Mouse (Mus musculus): ENCODE measurements around the gene Rdm1.
A peak's percentile ranks its signal among the peaks of the same experiment; 100 is the strongest.
"Not testable (repeated sequence)": the region's sequence is repeated elsewhere in the genome, so short reads cannot be mapped to it uniquely, and the experiment has no call there.

Rdm1 gene

DNA sequence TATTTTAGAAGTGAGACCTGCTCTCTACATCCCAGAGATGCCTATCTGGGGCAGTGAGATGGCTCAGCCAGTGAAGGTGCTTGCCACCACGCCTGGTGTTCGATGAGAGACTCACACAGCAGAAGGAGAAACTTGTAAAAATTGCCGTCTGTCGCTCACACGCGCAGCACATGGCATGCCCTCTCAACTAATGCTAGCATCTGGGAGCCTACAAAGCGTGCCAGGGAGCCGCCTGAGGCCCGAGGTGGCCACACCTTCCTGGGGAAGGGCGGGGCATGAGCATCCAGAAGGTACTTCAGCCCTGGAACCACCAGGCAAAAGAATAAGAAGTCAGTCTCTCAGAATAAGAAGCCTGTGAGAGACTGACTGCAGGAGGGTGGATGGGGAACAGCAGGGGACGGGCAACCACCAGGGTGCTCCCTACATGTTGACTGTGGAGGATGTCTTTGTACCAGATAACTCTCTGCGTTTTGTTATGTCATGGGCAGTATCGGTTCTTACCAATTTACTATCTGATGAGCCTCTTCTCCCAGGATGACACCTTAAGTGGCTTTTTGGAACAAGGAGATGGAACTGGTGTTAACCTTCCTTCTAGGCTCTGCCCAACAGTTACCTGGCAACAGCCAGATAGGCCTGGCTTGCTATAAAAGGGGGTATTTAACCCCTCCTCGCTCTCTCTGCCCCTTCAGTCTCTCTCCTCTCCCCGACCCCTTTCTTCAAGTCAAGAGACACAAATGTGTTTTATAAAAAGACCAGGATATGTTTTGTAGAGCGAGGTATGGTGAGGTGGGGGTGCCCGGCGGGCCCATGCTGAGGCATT, 9.8 kb upstream of the Rdm1 start:
- DNase-seq (ENCODE audit: low spot score in 2 of 2) = no peak

DNA sequence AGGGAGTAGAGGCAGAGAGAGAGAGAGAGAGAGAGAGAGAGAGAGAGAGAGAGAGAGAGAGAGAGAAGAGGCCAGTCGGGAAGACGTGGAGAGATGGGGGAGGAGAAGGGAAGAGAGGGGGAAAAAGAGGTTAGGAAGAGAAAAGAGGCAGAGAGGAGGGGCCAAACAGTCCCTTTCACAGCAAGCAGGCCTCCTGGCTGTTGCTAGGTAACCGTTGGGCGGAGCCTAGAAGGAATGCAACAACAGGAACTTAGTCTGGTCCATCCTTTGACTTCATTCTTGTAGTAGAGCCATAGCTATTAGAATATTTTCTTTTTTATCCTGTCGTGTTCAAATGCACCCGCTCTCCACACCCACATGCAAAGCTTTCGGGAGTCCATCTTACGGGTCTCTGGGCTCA, 9.1 kb upstream of the Rdm1 start:
- peak; percentile 11 to 37 for DNase-seq (ENCODE audit: low spot score in 2 of 2)

DNA sequence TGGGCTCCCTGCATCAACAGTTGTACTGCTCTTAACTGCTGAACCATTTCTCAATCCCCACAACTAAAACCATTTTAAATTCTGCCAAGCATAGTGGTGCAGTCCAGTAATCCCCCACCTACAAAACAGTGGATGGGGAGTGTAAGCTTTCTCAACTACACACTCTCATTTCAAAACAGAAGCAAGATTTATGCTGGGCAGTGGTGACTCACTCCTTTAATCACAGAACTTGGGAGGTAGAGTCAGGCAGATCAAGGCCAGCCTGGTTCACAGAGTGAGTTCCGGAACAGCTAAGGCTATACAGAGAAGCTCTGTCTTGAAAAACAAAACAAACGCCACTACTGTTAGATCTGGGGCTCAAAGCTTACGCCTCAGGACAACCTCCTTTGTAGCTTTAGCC, 8.4 kb upstream of the Rdm1 start:
- no peak for DNase-seq (ENCODE audit: low spot score in 2 of 2)

DNA sequence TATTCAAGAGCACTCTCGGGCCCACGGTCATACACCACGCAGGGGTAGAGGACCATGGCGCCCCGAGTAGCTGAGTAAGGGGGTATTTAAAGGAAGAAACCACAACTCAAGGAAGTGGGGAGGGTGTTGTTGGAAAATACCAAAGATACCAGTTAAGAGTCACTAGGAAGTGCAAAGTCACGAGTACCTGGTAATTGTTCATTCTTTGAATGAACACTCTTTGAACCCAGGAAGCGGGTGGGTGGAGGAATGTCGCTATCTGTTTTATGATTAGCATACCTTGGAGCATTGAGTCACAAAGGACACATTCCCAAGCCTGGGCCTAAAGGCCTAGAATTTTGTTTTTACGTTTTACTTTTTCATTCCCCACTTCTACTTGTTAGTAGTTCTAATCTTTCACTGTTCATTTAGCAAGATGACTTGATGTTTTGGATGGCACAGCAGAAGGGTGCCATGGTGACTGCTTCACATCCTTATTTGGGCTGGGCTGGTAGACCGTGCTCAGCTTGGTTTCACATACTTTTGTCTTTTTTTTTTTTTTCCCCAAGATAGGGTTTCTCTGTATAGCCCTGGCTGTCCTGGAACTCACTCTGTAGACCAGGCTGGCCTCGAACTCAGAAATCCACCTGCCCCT, 6.9 kb upstream of the Rdm1 start:
- not testable (repeated sequence) for DNase-seq (ENCODE audit: low spot score in 2 of 2)

DNA sequence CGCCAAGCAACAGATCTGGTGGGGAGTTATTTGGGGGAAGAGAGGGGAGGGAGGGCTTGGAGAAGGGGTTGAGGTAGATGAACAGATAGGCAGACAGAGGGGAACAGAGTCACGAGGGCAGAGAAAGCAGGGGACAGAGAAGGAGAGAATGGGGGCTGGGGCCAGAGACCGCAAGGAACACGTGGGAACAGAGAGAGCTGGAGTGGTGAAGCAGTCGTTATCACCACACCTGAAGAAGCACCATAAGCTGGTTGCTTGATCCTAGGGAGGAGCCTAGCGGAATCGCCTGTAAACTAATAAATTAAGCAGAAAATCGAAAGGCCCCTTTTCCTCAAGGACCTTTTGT, 373 bp upstream of the Rdm1 start:
- no peak for DNase-seq (ENCODE audit: low spot score in 2 of 2)

DNA sequence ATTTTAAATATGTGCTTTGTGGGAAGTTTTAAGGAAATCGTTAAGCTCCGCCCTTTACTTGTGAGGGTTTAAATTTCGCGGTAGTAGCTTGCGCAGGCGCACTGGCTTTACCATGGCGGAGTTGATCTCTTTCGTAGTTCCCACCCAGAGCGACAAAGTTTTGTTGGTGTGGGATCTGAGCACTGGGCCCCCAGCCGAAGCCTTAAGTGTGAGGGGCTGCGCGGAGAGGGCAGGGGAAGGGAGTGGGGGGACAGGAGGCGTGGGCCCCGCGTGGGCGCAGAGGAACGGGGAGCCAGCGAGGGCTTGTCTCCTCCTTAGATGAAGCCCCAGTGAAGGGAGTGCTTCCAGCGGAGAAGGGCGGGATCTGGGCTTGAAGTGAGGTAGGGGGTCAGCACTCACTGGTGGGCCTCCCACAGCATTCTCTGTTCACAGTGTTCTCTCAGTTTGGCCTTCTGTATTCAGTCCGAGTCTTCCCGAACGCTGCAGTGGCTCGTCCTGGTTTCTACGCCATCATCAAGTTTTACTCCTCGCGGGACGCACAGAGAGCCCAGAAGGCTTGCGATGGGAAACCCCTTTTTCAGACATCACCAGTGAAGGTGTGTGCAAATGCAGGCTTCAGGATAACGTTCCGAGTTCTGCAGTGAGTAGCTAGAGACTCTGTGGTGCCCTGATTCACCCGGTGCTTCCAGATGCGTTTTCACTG, 1.0 kb downstream of the Rdm1 start:
- peak; percentile 74 to 88 for DNase-seq (ENCODE audit: low spot score in 2 of 2)

DNA sequence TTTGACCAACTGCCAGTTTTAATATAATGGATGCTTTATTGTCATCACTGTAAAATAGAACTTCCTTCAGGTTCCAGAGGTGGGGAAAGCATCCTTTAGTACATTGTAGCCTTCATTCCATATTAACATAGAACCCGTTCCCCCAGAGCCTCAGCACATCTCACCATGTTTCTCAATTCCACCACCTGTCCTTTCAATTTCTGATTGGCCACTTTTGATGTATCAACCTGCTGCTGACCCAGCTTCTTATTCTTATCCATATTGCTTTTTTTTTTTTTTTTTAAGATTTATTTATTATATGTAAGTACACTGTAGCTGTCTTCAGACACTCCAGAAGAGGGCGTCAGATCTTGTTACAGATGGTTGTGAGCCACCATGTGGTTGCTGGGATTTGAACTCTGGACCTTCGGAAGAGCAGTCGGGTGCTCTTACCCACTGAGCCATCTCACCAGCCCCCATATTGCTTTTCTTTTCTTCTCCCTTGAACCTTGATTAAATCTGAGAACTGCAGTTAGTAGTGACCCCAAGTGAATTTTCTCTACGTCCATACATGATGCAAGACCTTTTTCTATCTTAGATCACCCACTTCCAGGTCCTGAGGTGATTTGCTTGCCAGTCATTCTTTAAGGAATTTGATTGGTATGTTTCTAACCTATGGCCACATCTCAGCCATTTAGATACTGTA, 1.9 kb downstream of the Rdm1 start:
- not testable (repeated sequence) for DNase-seq (ENCODE audit: low spot score in 2 of 2)

DNA sequence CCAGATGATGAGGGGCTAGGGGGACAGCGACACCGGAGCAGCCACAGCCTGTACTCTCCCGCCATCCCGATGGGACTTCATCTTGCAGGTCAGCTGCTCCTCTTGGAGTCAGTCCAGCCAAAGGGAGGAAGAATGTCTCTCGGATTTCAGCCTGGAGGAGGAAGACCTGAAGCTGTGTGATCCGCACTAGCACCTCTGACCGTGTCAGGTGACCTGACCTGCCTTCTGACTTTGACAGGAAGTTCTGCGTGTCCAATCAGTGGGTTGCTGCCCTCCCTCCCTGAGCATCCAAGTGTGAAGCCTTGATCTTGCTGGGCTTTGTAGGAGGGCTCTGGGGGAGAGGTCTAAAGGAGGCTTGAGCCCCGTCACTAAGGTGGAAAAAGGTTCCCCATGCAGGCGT, 8.7 kb downstream of the Rdm1 start:
- DNase-seq (ENCODE audit: low spot score in 2 of 2) = no peak

DNA sequence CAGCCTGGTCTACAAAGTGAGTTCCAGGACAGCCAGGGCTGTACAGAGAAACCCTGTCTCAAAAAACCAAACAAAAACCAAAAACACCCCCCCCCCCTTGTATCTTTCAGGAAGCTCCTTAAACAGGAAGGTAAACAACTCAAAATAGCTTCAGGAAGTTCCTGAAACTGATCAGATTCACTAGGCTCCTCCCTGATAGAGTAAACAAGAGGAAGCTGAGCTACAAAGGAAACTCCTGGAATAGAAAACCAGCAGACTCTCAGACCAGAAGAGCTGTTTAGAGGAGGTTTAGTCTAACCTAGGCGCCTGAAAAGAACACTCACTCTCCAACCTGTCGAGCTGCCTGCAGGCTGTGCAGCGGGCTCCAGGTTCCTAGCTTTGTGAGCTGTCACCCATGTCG, 12.8 kb downstream of the Rdm1 start:
- no peak for DNase-seq (ENCODE audit: low spot score in 2 of 2)

DNA sequence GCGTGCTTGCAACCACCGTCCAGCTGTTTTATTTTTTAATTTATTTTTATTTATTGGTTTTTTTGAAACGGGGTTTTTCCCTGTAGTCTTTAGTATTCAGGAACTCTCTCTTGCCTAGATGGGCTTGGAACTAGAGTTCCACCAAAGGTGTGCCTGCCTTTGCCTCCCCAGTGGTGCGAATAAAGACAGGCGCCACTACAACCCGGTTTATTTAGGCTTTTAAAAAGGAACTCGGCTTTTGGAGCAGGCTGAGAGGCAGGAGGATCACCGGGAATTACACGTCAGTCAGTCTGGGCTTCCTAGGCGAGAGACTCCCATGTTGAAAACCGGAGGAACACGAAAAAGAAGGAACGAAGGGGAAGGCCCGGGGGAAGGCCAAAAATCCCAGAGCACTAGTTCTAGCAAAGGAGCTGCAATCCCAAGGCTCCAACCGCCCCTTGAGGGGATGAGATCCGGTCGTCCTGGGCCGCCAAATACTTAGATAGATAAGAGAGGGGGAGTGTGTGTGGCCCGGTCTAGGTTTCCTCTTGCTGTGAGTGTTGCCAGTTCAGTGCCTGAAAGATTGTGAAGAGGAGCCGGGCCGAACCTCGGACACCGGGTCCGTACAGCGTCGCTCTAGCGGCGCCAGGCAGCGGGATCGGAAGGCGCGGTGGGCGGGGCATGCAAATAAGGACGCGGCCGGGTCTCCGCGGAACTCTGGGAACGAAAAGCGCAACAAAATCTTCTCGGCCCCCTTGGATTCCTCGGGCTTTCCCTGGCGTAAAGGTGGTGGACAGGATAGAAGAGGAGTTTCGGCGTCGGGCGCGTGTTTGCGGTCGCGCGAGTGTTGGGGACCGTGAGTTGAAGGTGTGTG, 14.1 kb downstream of the Rdm1 start:
- DNase-seq (ENCODE audit: low spot score in 2 of 2) = peak; percentile 61 to 68

DNA sequence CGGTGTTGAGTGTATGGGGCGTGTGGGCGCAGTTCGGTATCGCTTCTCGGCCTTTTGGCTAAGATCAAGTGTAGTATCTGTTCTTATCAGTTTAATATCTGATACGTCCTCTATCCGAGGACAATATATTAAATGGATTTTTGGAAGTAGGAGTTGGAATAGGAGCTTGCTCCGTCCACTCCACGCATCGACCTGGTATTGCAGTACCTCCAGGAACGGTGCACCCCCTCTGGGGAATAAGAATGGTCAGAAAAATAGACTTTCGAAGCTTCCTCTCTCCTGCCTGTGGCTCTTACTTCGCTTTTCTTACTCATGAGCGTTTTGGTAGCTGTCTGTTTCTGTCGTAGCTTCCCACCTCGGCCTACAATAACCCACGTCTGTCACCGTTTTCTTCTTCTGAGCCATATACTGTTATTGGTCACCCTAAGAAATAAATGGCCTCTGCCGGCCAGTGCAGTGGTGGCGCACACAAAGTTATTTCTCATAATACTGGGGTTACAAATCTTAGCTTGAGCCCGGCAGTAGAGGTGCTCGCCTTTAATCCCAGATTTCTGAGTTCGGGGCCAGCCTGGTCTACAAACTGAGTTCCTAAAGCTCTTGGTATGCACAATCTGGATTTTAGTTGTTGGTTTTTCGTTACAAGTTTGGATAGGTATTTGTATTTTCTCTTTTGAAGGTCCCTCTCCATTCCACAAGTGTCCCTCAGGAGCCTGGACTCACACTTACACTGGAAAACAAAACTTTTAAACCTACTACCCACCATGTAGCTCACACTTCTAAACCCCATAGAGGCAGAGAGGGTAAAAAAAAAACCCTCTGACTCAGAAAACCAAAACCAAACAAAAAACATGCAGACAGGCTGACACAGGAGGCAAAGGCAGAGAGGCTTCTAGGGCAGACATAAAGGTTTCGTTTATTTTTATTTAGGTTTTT, 15.0 kb downstream of the Rdm1 start:
- DNase-seq (ENCODE audit: low spot score in 2 of 2) = peak in 1 of 2 experiments; percentile 11

DNA sequence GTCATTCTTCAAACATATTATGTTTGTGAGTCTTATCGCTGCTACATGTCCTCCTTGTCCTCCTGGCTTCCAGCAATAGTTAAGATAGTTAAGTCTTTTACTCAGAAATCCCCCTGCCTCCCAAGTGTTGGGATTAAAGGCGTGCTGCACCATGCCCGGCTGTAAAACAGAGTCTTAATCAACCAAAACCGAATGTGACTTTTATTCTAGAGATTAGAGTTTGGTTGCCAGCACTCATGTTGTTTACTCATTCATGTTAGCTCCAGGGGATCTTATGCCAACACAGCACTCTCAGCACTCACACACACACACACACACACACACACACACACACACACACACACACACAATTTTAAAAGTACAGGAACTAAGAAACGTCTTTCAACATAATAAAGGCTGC, 15.9 kb downstream of the Rdm1 start:
- DNase-seq (ENCODE audit: low spot score in 2 of 2) = no peak

DNA sequence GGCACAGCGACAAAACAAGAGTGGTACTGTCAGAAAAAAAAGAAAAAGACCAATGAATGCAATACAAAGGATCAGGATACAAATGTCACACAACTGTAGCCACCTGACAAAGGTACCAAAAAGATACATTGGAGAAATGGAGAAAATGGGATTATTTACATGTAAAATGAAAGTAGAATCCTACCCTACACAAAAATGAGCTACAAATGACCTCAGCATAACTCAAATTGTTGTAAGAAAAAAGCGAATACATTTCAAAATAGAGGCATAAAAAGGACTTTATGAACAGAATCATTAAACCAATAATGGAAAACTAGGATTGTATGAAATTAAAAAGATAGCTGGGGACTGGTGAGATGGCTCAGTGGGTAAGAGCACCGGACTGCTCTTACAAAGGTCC, 17.6 kb downstream of the Rdm1 start:
- no peak for DNase-seq (ENCODE audit: low spot score in 2 of 2)

DNA sequence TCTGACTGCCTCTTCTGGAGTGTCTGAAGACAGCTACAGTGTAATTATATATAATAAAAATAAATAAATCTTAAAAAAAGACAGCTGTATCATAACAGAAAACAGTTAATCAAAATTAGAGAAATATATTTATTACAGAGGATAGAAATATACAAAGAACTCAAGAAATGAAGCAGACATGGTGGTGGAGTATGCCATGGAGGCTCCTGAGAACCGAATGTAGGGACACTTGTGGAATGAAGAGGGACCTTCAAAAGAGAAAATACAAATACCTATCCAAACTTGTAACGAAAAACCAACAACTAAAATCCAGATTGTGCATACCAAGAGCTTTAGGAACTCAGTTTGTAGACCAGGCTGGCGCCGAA, 18.0 kb downstream of the Rdm1 start:
- not testable (repeated sequence) for DNase-seq (ENCODE audit: low spot score in 2 of 2)

DNA sequence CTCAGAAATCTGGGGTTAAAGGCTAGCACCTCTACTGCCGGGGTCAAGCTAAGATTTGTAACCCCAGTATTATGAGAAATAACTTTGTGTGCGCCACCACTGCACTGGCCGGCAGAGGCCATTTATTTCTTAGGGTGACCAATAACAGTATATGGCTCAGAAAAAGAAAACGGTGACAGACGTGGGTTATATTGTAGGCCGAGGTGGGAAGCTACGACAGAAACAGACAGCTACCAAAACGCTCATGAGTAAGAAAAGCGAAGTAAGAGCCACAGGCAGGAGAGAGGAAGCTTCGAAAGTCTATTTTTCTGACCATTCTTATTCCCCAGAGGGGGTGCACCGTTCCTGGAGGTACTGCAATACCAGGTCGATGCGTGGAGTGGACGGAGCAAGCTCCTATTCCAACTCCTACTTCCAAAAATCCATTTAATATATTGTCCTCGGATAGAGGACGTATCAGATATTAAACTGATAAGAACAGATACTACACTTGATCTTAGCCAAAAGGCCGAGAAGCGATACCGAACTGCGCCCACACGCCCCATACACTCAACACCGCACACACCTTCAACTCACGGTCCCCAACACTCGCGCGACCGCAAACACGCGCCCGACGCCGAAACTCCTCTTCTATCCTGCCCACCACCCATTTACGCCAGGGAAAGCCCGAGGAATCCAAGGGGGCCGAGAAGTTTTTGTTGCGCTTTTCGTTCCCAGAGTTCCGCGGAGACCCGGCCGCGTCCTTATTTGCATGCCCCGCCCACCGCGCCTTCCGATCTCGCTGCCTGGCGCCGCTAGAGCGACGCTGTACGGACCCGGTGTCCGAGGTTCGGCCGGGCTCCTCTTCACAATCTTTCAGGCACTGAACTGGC, 18.7 kb downstream of the Rdm1 start:
- DNase-seq (ENCODE audit: low spot score in 2 of 2) = peak; percentile 38 to 55

DNA sequence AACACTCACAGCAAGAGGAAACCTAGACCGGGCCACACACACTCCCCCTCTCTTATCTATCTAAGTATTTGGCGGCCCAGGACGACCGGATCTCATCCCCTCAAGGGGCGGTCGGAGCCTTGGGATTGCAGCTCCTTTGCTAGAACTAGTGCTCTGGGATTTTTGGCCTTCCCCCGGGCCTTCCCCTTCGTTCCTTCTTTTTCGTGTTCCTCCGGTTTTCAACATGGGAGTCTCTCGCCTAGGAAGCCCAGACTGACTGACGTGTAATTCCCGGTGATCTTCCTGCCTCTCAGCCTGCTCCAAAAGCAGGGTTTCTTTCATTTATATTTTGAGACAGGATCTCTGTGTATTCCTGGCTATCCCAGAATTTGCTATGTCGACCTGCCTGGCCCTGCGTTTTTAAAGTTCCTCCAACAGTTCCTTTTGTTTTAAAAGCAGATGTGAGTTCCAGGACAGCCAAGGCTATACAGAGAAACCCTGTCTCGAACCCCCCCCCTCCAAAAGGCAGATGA, 19.3 kb downstream of the Rdm1 start:
- not testable (repeated sequence) for DNase-seq (ENCODE audit: low spot score in 2 of 2)

DNA sequence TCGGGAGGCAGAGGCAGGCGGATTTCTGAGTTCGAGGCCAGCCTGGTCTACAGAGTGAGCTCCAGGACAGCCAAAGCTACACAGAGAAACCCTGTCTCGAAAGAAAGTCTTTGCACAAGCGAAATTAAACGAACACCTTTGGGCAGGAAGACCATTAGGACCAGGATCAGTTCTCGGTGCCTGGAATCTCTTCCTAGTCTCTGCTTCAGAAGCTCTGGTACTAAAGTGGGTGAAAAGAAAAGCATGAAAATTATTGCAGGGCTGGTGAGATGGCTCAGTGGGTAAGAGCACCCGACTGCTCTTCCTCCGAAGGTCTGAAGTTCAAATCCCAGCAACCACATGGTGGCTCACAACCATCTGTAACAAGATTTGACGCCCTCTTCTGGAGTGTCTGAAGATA, 20.1 kb downstream of the Rdm1 start:
- DNase-seq (ENCODE audit: low spot score in 2 of 2) = not testable (repeated sequence)

DNA sequence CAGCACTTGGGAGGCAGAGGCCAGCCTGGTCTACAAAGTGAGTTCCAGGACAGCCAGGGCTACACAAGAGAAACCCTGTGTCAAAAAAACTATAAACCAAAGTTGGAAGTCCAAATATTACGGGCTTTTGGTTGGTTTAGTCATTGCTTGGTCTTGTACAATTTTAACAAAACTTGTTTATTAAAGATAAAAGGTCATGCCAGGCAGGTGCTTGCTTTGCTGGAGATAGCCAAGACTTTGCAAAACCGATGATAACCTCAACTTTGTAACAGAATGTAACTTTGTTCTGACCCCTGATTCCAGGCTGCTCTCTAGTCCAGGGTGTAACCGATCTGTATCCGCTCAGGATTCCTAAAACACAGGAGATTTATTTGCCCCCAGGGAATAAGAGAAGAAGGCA, 29.4 kb downstream of the Rdm1 start:
- DNase-seq (ENCODE audit: low spot score in 2 of 2) = no peak

DNA sequence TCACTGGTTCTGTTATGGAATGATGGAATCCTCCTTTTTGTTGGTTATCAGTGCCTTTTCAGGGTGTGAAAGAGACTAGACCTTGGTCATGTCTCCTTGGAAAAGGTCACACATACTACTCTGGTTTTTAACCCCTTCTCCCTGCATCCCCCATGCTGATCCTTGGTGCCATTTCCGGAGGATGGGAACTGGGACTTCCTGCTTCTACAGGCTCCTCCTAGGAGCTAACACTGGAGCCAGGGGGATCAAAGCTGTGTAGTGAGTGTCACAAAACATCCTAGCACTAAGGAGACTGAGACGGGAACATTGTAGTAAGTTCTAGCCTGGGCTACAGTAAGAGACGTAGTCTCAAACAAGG, 30.5 kb downstream of the Rdm1 start:
- DNase-seq (ENCODE audit: low spot score in 2 of 2) = peak in 1 of 2 experiments; percentile 19

Measured in thymus, postnatal 10 days (tissue).